Mouse (Mus musculus): Measurements from ENCODE around the gene Egflam. TPM values are rescaled to one million over a fixed set of nuclear protein-coding genes. Genes with fewer than 3 reads are reported as not detected.
A peak's percentile ranks its signal among the peaks of the same experiment; 100 is the strongest.

Gene Egflam
- total and polyA plus RNA-seq, 3 experiments, result not detected

- Histone ChIP-seq H3K4me1 (ENCODE audit: control insufficient read depth in 1 of 2, insufficient read depth in 2 of 2) (no peaks in the 10 kb centered on the region), H3K27me3 (replicated peaks) (peaks cover 93% of the 10 kb centered on the region), H3K27ac (ENCODE audit: insufficient read depth, low read depth) (no peak overlapping the region), H3K4me2 (ENCODE audit: insufficient read depth, low read depth, poor library complexity, severe bottlenecking) (no peak overlapping the region), H3K9me3 (replicated peaks; ENCODE audit: low read length) (no peaks in the 10 kb centered on the region), H3K79me2 (replicated peaks; ENCODE audit: control insufficient read depth, extremely low read depth, insufficient read depth, poor library complexity, severe bottlenecking) (no peaks in the 10 kb centered on the region), H3K9ac (ENCODE audit: insufficient read depth, low read depth) (no peak overlapping the region), H3K36me3 (replicated peaks in 1 of 2; ENCODE audit: control insufficient read depth in 1 of 2, insufficient read depth in 1 of 2, low read length in 1 of 2) (no peaks in the 10 kb centered on the region), H3K4me3 (replicated peaks in 1 of 3; ENCODE audit: low read depth in 2 of 3, low read length in 2 of 3, poor library complexity in 1 of 3) (no peak overlapping the region)
- in situ Hi-C loops (cut with MboI; ENCODE audit: low pct_ligation_motif_present, low pct_unique_long_range_greater_than_20kb, low sequenced_read_pairs) (no loop called here), dilution Hi-C loops (cut with MboI; ENCODE audit: extremely low pct_ligation_motif_present, extremely low pct_unique_long_range_greater_than_20kb, low sequenced_read_pairs) (no loop called here)
- TF ChIP-seq RCOR1 (conservative IDR thresholded peaks at IDR 0.05; ENCODE audit: low read depth, low read length), result no peak
- peak; percentile 23; the same call in 1 of the 2 replicates for TF ChIP-seq TCF12 (IDR thresholded peaks at IDR 0.05; ENCODE audit: low read depth, low read length)
- TF ChIP-seq CTCF (conservative IDR thresholded peaks at IDR 0.05 in 1 of 2, IDR thresholded peaks at IDR 0.05 in 1 of 2; ENCODE audit: low read depth in 2 of 2, low read length in 2 of 2), result peak; percentile 91 to 92
- TF ChIP-seq SIN3A (IDR thresholded peaks at IDR 0.05; ENCODE audit: low read length), result 0 out of 2 replicates have a peak, but pooled peaks have one; percentile 27
- TF ChIP-seq RAD21 (IDR thresholded peaks at IDR 0.05; ENCODE audit: low read depth, low read length), result peak; percentile 93
- peak; percentile 31; the same call in 1 of the 2 replicates for TF ChIP-seq NELFE (IDR thresholded peaks at IDR 0.05; ENCODE audit: low read depth, low read length)
- no peak for TF ChIP-seq KAT2A (IDR thresholded peaks at IDR 0.05; ENCODE audit: insufficient replicate concordance, low read length)
- peak; percentile 30 for TF ChIP-seq ZC3H11A (IDR thresholded peaks at IDR 0.05; ENCODE audit: low read depth, low read length)
- no peak for TF ChIP-seq MAX (IDR thresholded peaks at IDR 0.05; ENCODE audit: low read length)
- peak; percentile 91 for TF ChIP-seq SMC3 (IDR thresholded peaks at IDR 0.05; ENCODE audit: low read depth, low read length)
- TF ChIP-seq JUND (conservative IDR thresholded peaks at IDR 0.05; ENCODE audit: low read depth, low read length), result no peak
- DNase-seq (ENCODE audit: extremely low read depth), result peak; percentile 69
Observed at GRCm38 (mm10) chr15:7226225-7226624, 172.0 kb downstream of the Egflam start.

- Histone ChIP-seq H3K79me2 (replicated peaks; ENCODE audit: control insufficient read depth, extremely low read depth, insufficient read depth, poor library complexity, severe bottlenecking) (no peaks in the 10 kb centered on the region), H3K4me1 (ENCODE audit: control insufficient read depth in 1 of 2, insufficient read depth in 2 of 2) (no peaks in the 10 kb centered on the region), H3K27ac (ENCODE audit: insufficient read depth, low read depth) (no peak overlapping the region), H3K9ac (ENCODE audit: insufficient read depth, low read depth) (no peak overlapping the region), H3K4me3 (replicated peaks in 1 of 3; ENCODE audit: low read depth in 2 of 3, low read length in 2 of 3, poor library complexity in 1 of 3) (no peak overlapping the region), H3K36me3 (replicated peaks in 1 of 2; ENCODE audit: control insufficient read depth in 1 of 2, insufficient read depth in 1 of 2, low read length in 1 of 2) (no peaks in the 10 kb centered on the region), H3K4me2 (ENCODE audit: insufficient read depth, low read depth, poor library complexity, severe bottlenecking) (no peak overlapping the region), H3K27me3 (replicated peaks) (peaks cover 94% of the 10 kb centered on the region), H3K9me3 (replicated peaks; ENCODE audit: low read length) (no peaks in the 10 kb centered on the region)
- dilution Hi-C loops (cut with MboI; ENCODE audit: extremely low pct_ligation_motif_present, extremely low pct_unique_long_range_greater_than_20kb, low sequenced_read_pairs), result no loop called here
- TF ChIP-seq KAT2A (IDR thresholded peaks at IDR 0.05; ENCODE audit: insufficient replicate concordance, low read length) (no peak), HCFC1 (IDR thresholded peaks at IDR 0.05; ENCODE audit: low read depth, low read length) (no peak), BHLHE40 (IDR thresholded peaks at IDR 0.05; ENCODE audit: low read depth, low read length) (no peak), MAZ (IDR thresholded peaks at IDR 0.05; ENCODE audit: low read depth, low read length) (no peak), POLR2AphosphoS2 (IDR thresholded peaks at IDR 0.05; ENCODE audit: low read depth, low read length) (no peak), IRF4 (IDR thresholded peaks at IDR 0.05; ENCODE audit: low read depth, low read length) (no peak), ZMIZ1 (IDR thresholded peaks at IDR 0.05; ENCODE audit: low read depth, low read length) (no peak), USF1 (IDR thresholded peaks at IDR 0.05; ENCODE audit: low read depth, low read length) (no peak), MAX (IDR thresholded peaks at IDR 0.05; ENCODE audit: low read length) (no peak)
- DNase-seq (ENCODE audit: extremely low read depth), result no peak
- in situ Hi-C loops (cut with MboI; ENCODE audit: low pct_ligation_motif_present, low pct_unique_long_range_greater_than_20kb, low sequenced_read_pairs), result no loop called here
Observed at GRCm38 (mm10) chr15:7224151-7224775, 173.9 kb downstream of the Egflam start.
